Mouse (Mus musculus) hindlimb bud, embryonic 11.5 days (tissue): Measurements from ENCODE around the gene Tomm40l.

Source experiments
- DNase-seq: peaks from one replicate; pipeline ENCODE4 v3.0.0-alpha.2; 2012; ENCODE audit warnings: low read depth, low spot score; ENCODE audit errors: extremely low spot score

Tomm40l gene

GRCm38 (mm10) chr1:171195046-171195822, 27.1 kb downstream of the Tomm40l start:
- DNase-seq, result no peak

GRCm38 (mm10) chr1:171193911-171194830, 28.1 kb downstream of the Tomm40l start:
- DNase-seq, result no peak

- no peak for DNase-seq
Observed at GRCm38 (mm10) chr1:171193093-171193840, 29.0 kb downstream of the Tomm40l start.

GRCm38 (mm10) chr1:171192283-171192682, 30.0 kb downstream of the Tomm40l start:
- DNase-seq, result no peak

- DNase-seq, result no peak
Observed at GRCm38 (mm10) chr1:171190832-171191231, 31.5 kb downstream of the Tomm40l start.

DNA sequence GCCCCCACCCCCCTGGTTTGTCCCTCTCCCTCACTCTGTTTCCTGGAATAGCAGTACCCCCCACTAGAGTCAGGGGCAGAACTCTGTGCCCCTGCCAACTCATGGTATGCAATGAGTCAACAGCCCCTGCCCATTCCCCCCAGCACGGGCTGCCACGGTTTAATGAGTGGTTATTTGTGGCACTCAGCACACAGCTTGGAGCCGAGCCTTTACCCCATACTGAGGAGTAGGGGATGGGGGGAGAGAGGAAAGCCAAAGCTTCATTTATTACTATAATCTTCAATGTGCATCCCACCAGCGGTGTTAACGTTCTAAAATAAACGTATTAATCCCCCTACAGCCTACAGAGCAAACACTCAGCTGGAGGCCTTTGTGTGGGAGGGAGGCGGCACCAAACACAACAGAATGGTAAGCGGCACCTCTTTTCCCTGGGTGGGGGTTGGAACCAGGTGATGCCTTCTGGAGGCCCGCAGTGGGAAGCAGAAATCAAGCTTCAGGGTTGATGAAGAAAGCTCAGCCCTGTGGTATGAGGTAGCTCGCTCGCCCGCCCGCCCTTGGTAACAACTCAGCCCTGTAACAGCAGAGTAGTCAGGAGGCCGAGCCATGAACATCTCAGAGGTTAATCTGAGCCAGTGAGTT, 32.7 kb downstream of the Tomm40l start:
- no peak for DNase-seq

DNA sequence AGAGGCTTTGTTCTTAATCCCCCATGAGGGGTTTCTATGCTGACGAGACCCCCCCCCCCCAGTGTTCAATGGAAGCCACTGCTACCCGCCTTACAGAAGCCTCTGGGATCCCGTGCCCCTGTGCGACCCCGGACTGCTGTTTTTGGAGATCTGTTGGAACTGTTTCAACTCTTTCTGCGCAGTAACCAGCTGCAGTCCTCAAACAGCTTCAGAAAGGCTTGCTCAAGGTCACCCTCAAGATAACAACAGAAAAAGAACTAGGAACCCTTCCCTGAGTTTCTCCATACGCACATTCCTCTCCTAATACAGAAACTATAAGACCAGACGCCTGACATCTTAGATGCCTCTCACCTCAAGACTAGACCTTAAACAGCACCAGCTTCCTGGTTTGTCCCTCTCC, 33.3 kb downstream of the Tomm40l start:
- DNase-seq, result no peak

- no peak for DNase-seq
Observed at GRCm38 (mm10) chr1:171187851-171188700, 34.2 kb downstream of the Tomm40l start.

- DNase-seq, result no peak
Observed at GRCm38 (mm10) chr1:171185655-171186054, 36.7 kb downstream of the Tomm40l start.

GRCm38 (mm10) chr1:171184314-171184713, 38.0 kb downstream of the Tomm40l start:
- DNase-seq, result no peak

GRCm38 (mm10) chr1:171183620-171184019, 38.7 kb downstream of the Tomm40l start:
- DNase-seq, result no peak

DNA sequence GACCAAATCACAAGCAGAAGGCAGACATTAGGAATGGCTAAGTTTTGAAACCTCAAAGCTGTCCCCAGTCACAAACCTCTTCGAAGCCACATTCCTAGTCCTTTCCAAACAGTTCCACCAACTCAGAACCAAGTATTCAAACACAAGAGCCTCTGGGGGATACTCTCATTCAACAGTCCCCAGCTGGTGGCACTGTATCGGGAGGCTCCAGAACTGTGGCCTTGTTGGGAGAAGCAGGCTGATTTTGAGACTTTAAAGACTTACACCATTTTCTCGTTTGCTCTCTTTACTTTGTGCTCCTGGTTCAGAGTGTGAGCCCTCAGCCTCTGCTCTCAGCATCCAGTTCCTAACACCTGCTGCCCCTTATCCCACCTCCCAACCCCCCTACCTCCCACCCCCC, 39.3 kb downstream of the Tomm40l start:
- DNase-seq, result no peak

GRCm38 (mm10) chr1:171179487-171180171, 42.7 kb downstream of the Tomm40l start:
- no peak for DNase-seq

GRCm38 (mm10) chr1:171172779-171173178, 49.5 kb downstream of the Tomm40l start:
- DNase-seq, result no peak

GRCm38 (mm10) chr1:171171138-171171537, 51.2 kb downstream of the Tomm40l start:
- no peak for DNase-seq

DNA sequence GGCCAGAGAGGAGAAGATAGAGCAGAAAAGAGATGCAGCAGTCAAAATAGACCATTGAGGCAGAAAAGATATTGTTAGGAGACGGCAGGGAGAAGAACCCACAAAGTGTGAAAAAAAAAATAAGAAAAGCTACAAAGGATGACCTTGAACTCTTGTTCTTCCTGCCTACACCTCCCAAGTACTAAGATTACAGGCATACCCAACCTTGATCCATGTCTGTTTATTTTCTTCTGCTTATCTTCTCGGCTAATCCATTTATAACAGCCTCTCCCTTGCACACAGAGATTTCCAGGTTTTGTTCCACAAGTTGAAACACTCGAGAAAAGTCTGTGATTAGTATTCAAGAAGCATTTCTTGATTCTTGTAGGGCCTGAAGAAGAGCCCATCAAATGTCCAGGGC, 52.4 kb downstream of the Tomm40l start:
- no peak for DNase-seq

GRCm38 (mm10) chr1:171168906-171169305, 53.4 kb downstream of the Tomm40l start:
- no peak for DNase-seq
